Mouse (Mus musculus): ENCODE data around the gene Map3k7. TPM values are rescaled to one million over a fixed set of nuclear protein-coding genes. Genes with fewer than 3 reads are reported as not detected.
"Not testable (repeated sequence)": the region's sequence is repeated elsewhere in the genome, so short reads cannot be mapped to it uniquely, and the experiment has no call there.

Gene Map3k7
- polyA plus RNA-seq, 1 experiment from 2014 or later, result 51.9 TPM

GRCm38 (mm10) chr4:31993386-31993785, 29.5 kb downstream of the Map3k7 start:
- no peak for ATAC-seq (ENCODE audit: insufficient number of reproducible peaks, insufficient read depth, low FRiP score, low TSS enrichment, low read depth)
- no peaks in the 10 kb centered on the region for H3K9me3 ChIP-seq
- no peak overlapping the region for H3K4me2 ChIP-seq
- H3K4me3 ChIP-seq (replicated peaks), result no peak overlapping the region
- no peak overlapping the region for H3K9ac ChIP-seq (replicated peaks)
- peaks cover 60% of the 10 kb centered on the region for H3K36me3 ChIP-seq
- no peaks in the 10 kb centered on the region for H3K4me1 ChIP-seq (replicated peaks)
- no peak overlapping the region for H3K27ac ChIP-seq
- no peaks in the 10 kb centered on the region for H3K27me3 ChIP-seq
- WGBS, result 87% methylated on average over 2 of the region's 2 CpGs

- Histone ChIP-seq H3K27me3 (no peaks in the 10 kb centered on the region), H3K9me3 (no peaks in the 10 kb centered on the region), H3K27ac (no peak overlapping the region), H3K4me1 (replicated peaks) (no peaks in the 10 kb centered on the region), H3K4me2 (no peak overlapping the region), H3K36me3 (peaks cover 60% of the 10 kb centered on the region), H3K9ac (replicated peaks) (no peak overlapping the region), H3K4me3 (replicated peaks) (no peak overlapping the region)
- WGBS, result 65% methylated on average over 1 of the region's 1 CpGs
- ATAC-seq (ENCODE audit: insufficient number of reproducible peaks, insufficient read depth, low FRiP score, low TSS enrichment, low read depth), result no peak
Observed at GRCm38 (mm10) chr4:31993865-31994264, 30.0 kb downstream of the Map3k7 start.

GRCm38 (mm10) chr4:32001498-32001897, 37.6 kb downstream of the Map3k7 start:
- Histone ChIP-seq H3K27ac (no peak overlapping the region), H3K27me3 (no peaks in the 10 kb centered on the region), H3K4me3 (replicated peaks) (no peak overlapping the region), H3K9me3 (no peaks in the 10 kb centered on the region), H3K4me1 (replicated peaks) (no peaks in the 10 kb centered on the region), H3K4me2 (no peak overlapping the region), H3K36me3 (peaks cover 61% of the 10 kb centered on the region), H3K9ac (replicated peaks) (no peak overlapping the region)
- WGBS, result 90% methylated on average over 3 of the region's 3 CpGs
- ATAC-seq (ENCODE audit: insufficient number of reproducible peaks, insufficient read depth, low FRiP score, low TSS enrichment, low read depth), result no peak

DNA sequence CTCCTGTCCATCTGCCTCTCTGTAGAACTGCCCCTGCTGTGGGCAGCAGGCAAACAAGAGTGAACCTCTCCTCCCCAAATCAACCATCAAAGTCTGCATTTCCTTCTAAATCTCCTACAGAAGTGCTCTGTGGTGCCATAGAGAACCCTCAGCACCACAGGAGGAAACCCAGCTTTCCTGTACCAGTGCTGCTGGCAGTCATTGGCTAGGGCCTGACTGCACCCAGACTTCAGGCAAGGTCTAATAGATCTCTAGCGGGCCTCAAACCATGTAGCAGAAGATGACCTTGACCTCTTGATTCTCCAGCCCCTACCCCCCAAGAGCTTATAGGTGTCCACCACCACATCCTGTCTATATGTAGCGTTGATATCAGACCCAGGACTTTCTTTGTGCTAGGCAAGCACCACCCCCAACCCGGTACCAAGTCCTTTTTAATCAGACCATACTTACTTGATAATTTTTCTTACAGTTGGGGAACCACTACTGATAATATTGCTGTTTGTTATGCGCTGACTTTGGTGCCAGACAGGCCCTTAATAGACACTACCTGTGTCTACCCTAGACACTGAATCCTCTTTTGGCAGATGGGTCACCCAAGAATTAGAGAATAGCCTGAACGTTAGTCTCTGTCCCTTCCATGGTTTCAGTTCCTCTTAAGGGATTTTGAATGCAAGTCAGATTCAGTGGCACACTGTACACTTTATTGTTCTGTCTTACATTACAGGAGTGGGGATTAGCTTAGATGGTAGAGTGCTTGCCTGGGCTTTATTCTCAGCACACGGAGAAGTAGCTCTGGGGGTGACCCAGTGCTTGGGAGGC, 41.1 kb downstream of the Map3k7 start:
- no peak overlapping the region for H3K4me3 ChIP-seq (replicated peaks)
- H3K27ac ChIP-seq, result no peak overlapping the region
- peaks cover 71% of the 10 kb centered on the region for H3K36me3 ChIP-seq
- no peak overlapping the region for H3K9ac ChIP-seq (replicated peaks)
- H3K4me2 ChIP-seq, result no peak overlapping the region
- no peaks in the 10 kb centered on the region for H3K9me3 ChIP-seq
- no peaks in the 10 kb centered on the region for H3K4me1 ChIP-seq (replicated peaks)
- WGBS, result 92% methylated on average over 6 of the region's 6 CpGs
- no peaks in the 10 kb centered on the region for H3K27me3 ChIP-seq
- ATAC-seq (ENCODE audit: insufficient number of reproducible peaks, insufficient read depth, low FRiP score, low TSS enrichment, low read depth), result no peak

DNA sequence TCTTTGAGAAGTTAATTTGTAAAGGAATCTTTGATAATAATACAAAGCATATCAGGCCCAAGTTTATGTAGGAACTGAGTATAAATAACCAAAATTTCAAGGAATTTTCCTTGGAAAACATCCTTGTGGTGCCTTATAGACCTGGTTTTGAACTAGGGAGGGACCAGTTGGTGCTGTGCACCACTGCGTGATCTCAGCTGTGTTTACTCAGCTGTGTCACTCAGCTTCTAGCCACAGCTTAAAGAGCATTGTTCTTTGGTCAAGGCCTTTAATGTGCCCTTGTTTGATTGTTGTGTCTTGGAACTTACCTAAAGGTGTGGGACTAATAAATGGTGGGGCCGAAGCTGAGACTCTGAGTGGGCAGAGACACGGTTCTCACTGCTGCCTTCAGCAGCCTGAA, 43.3 kb downstream of the Map3k7 start:
- no peak overlapping the region for H3K27ac ChIP-seq
- H3K27me3 ChIP-seq, result no peaks in the 10 kb centered on the region
- no peaks in the 10 kb centered on the region for H3K9me3 ChIP-seq
- WGBS, result 70% methylated on average over 3 of the region's 3 CpGs
- H3K4me1 ChIP-seq (replicated peaks), result no peaks in the 10 kb centered on the region
- H3K4me3 ChIP-seq (replicated peaks), result no peak overlapping the region
- peaks cover 78% of the 10 kb centered on the region for H3K36me3 ChIP-seq
- no peak overlapping the region for H3K9ac ChIP-seq (replicated peaks)
- no peak overlapping the region for H3K4me2 ChIP-seq
- ATAC-seq (ENCODE audit: insufficient number of reproducible peaks, insufficient read depth, low FRiP score, low TSS enrichment, low read depth), result no peak

- Histone ChIP-seq H3K4me2 (no peak overlapping the region), H3K4me3 (replicated peaks) (no peak overlapping the region), H3K27ac (no peak overlapping the region), H3K27me3 (no peaks in the 10 kb centered on the region), H3K9ac (replicated peaks) (no peak overlapping the region), H3K4me1 (replicated peaks) (no peaks in the 10 kb centered on the region), H3K36me3 (peaks cover 86% of the 10 kb centered on the region), H3K9me3 (no peaks in the 10 kb centered on the region)
- 71% methylated on average over 4 of the region's 4 CpGs for WGBS
- no peak for ATAC-seq (ENCODE audit: insufficient number of reproducible peaks, insufficient read depth, low FRiP score, low TSS enrichment, low read depth)
Observed at GRCm38 (mm10) chr4:32008095-32008494, 44.2 kb downstream of the Map3k7 start.

GRCm38 (mm10) chr4:32010808-32011207, 46.9 kb downstream of the Map3k7 start:
- no peak overlapping the region for H3K4me3 ChIP-seq (replicated peaks)
- H3K9ac ChIP-seq (replicated peaks), result no peak overlapping the region
- H3K9me3 ChIP-seq, result no peaks in the 10 kb centered on the region
- H3K36me3 ChIP-seq, result peaks cover 85% of the 10 kb centered on the region
- no peak overlapping the region for H3K27ac ChIP-seq
- H3K4me1 ChIP-seq (replicated peaks), result no peaks in the 10 kb centered on the region
- H3K4me2 ChIP-seq, result no peak overlapping the region
- H3K27me3 ChIP-seq, result no peaks in the 10 kb centered on the region
- 91% methylated on average over 5 of the region's 5 CpGs for WGBS
- ATAC-seq (ENCODE audit: insufficient number of reproducible peaks, insufficient read depth, low FRiP score, low TSS enrichment, low read depth), result no peak

GRCm38 (mm10) chr4:32011218-32011973, 47.5 kb downstream of the Map3k7 start:
- 95% methylated on average over 6 of the region's 6 CpGs for WGBS
- Histone ChIP-seq H3K4me2 (no peak overlapping the region), H3K36me3 (peaks cover 85% of the 10 kb centered on the region)

GRCm38 (mm10) chr4:32021131-32021530, 57.2 kb downstream of the Map3k7 start:
- ATAC-seq (ENCODE audit: insufficient number of reproducible peaks, insufficient read depth, low FRiP score, low TSS enrichment, low read depth), result no peak
- no peak overlapping the region for H3K9ac ChIP-seq (replicated peaks)
- H3K4me2 ChIP-seq, result no peak overlapping the region
- no peak overlapping the region for H3K4me3 ChIP-seq (replicated peaks)
- no peak overlapping the region for H3K27ac ChIP-seq
- no peaks in the 10 kb centered on the region for H3K4me1 ChIP-seq (replicated peaks)
- H3K36me3 ChIP-seq, result peaks cover 72% of the 10 kb centered on the region
- no peaks in the 10 kb centered on the region for H3K27me3 ChIP-seq
- no peaks in the 10 kb centered on the region for H3K9me3 ChIP-seq
- WGBS, result 90% methylated on average over 3 of the region's 3 CpGs

More at GRCm38 (mm10) chr4:32011218-32011973, 47.5 kb downstream of the Map3k7 start:
- Histone ChIP-seq H3K27me3 (no peaks in the 10 kb centered on the region), H3K4me1 (replicated peaks) (no peaks in the 10 kb centered on the region), H3K27ac (no peak overlapping the region), H3K9ac (replicated peaks) (no peak overlapping the region), H3K4me3 (replicated peaks) (no peak overlapping the region), H3K9me3 (no peaks in the 10 kb centered on the region)
- ATAC-seq (ENCODE audit: insufficient number of reproducible peaks, insufficient read depth, low FRiP score, low TSS enrichment, low read depth), result no peak

DNA sequence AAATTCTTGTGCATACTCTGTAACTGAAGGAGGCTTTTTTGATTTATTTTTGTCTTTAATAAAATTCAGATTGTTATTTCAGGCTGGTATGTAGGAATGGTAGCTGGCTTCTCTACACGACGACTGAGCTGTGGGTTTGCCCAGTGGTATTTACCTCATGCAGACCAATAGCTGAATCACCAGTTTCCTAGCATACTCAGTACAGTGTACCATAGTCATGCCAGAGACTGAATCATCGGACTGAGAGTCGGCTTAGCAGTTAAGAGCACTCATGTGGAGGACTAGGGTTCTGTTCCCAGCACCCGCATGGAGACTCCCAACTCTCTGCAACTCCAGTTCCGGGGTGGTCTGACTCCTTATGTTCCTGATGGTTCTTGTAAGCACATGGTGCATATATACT, 58.4 kb downstream of the Map3k7 start:
- H3K4me1 ChIP-seq (replicated peaks), result no peaks in the 10 kb centered on the region
- 98% methylated on average over 6 of the region's 6 CpGs for WGBS
- H3K27ac ChIP-seq, result no peak overlapping the region
- H3K9me3 ChIP-seq, result no peaks in the 10 kb centered on the region
- H3K36me3 ChIP-seq, result peaks cover 61% of the 10 kb centered on the region
- no peaks in the 10 kb centered on the region for H3K27me3 ChIP-seq
- no peak overlapping the region for H3K9ac ChIP-seq (replicated peaks)
- H3K4me2 ChIP-seq, result no peak overlapping the region
- H3K4me3 ChIP-seq (replicated peaks), result no peak overlapping the region
- no peak for ATAC-seq (ENCODE audit: insufficient number of reproducible peaks, insufficient read depth, low FRiP score, low TSS enrichment, low read depth)

GRCm38 (mm10) chr4:32024170-32024569, 60.3 kb downstream of the Map3k7 start:
- ATAC-seq (ENCODE audit: insufficient number of reproducible peaks, insufficient read depth, low FRiP score, low TSS enrichment, low read depth); H3K27me3 ChIP-seq; H3K27ac ChIP-seq; H3K9ac ChIP-seq (replicated peaks); H3K4me2 ChIP-seq; H3K4me3 ChIP-seq (replicated peaks); H3K4me1 ChIP-seq (replicated peaks); H3K9me3 ChIP-seq: not testable (repeated sequence)
- 80% methylated on average over 2 of the region's 2 CpGs for WGBS
- H3K36me3 ChIP-seq, result peaks cover 44% of the 10 kb centered on the region

All from limb, embryonic 12.5 days (tissue).